Mouse (Mus musculus) ovary, postnatal 36 days (tissue): ENCODE measurements around the gene Olfr70.

Experiments used
- DNase-seq: peaks from one replicate; pipeline ENCODE4 v3.0.0; 2022; ENCODE audit warnings: low spot score, mixed read lengths

The Olfr70 gene

GRCm38 (mm10) chr4:43700707-43701106 lies at the start of gene Olfr70:
Gene Olfr70, minus strand, starts transcription at chr4:43700807.
- no peak for DNase-seq

GRCm38 (mm10) chr4:43745187-43745586 lies 44.6 kb upstream of the Olfr70 start:
- DNase-seq = no peak

GRCm38 (mm10) chr4:43743099-43743498 lies 42.5 kb upstream of the Olfr70 start:
- DNase-seq = no peak

GRCm38 (mm10) chr4:43742637-43743036 lies 42.0 kb upstream of the Olfr70 start:
- no peak for DNase-seq

DNA sequence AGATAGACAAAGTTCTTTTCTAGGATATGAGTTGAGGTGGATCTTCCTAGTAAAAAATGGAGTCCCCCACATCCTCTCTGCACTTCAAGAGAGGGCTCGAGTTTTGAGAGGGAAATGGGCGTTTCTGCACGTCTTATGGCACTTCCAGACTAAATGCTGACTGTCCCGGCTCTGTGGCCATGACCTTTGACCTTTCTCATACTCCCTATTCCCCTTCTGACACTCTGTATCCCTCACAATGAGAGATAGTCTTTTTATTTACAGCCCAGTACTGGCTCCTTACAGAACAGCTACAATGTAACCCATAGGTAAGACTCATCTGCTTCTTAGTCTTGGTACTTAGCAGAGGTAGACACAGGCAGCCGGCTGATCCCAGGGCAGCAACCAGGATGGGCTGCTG lies 40.9 kb upstream of the Olfr70 start:
- DNase-seq = no peak

GRCm38 (mm10) chr4:43738989-43739674 lies 38.5 kb upstream of the Olfr70 start:
- no peak for DNase-seq

GRCm38 (mm10) chr4:43737144-43737543 lies 36.5 kb upstream of the Olfr70 start:
- no peak for DNase-seq

DNA sequence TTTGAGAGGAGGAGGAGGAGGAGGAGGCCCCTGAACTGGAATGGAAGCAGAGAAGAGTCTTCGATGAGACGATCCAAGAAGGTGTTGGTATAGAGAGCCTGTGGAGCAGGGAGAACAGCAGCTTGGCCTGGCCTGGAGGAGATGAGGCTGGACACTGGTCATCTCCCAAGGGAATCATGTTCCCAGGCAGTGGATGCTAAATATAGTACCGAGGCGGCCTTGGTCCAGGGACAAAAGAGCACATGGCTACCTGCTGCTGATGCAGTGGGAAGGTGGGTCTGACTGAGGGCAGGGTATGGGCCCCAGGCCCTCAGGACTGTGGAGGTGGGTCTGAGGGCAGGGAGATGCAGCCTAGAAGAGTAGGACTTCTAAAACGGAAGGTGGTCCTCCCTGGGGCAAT lies 32.6 kb upstream of the Olfr70 start:
- DNase-seq = no peak

DNA sequence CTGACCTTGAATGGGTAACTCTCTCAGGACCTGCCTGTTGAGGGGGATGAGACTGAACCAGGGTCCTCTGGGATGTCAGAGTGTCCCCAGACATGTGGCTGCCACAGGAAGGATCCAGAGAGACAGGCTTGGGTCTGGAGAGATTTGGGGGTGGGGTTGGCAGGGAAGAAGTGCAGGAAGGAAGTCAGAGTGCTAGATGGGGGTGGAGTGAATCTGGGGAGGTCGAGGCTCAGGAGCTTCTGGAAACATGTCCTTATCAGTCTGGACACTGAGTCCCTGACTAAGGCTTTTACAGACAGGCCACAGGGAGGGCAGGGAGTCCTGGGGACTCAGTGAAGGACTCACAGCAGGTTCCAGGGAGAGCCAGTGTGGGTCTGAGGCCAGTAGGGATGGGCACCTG lies 31.6 kb upstream of the Olfr70 start:
- DNase-seq = no peak

DNA sequence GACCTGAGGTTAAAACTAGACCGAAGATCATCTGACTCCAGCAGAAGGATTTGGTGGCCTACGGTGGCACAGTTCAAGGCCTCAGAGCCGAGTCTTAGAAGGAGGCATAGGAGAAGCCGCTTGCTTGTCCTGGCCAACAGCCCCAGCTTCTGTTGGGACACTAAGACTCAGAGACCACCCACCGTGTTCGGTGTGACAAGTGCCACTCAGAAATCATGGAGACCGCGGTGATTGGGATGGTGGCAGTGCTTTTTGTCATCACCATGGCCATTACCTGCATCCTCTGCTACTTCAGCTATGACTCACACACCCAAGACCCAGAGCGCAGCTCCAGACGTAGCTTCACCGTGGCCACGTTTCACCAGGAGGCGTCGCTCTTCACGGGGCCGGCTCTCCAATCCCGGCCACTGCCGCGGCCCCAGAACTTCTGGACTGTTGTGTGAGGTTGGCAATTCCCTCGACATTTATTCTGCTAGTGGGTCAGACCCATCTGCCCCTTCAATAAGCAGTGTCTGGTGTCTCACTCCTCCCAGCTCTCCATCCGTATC lies 30.2 kb upstream of the Olfr70 start:
- DNase-seq = no peak

- DNase-seq = no peak
Measured at GRCm38 (mm10) chr4:43729794-43730550, 29.4 kb upstream of the Olfr70 start, which contains the start of gene Spaar. Gene Spaar, plus strand, starts transcription at chr4:43730034.

DNA sequence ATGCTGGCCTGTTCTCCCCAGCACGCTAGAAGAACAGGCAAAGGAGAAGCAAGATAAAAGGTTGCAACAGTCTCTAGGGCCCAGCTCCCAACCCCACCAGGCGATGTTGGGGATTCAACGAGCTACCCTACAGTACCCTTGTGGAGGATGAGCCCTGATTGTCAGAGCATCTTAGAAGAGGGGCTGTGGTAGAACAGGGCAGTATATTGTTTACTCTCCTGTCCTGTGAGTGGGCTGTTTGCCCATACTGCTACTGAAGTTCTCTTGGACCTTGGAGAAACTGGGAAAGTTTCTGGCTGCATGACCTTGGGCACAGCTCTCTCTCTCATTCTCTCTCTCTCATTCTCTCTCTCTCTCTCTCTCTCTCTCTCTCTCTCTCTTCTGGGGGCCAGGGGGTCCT lies 28.5 kb upstream of the Olfr70 start:
- DNase-seq = no peak

GRCm38 (mm10) chr4:43728576-43728954 lies 28.0 kb upstream of the Olfr70 start:
- no peak for DNase-seq

- no peak for DNase-seq
Measured at GRCm38 (mm10) chr4:43727718-43728575, 27.3 kb upstream of the Olfr70 start.

- peak; percentile 60 for DNase-seq
Measured at GRCm38 (mm10) chr4:43726995-43727394, 26.4 kb upstream of the Olfr70 start, which contains the start of gene Hrct1. Gene Hrct1, plus strand, starts transcription at chr4:43727188.

DNA sequence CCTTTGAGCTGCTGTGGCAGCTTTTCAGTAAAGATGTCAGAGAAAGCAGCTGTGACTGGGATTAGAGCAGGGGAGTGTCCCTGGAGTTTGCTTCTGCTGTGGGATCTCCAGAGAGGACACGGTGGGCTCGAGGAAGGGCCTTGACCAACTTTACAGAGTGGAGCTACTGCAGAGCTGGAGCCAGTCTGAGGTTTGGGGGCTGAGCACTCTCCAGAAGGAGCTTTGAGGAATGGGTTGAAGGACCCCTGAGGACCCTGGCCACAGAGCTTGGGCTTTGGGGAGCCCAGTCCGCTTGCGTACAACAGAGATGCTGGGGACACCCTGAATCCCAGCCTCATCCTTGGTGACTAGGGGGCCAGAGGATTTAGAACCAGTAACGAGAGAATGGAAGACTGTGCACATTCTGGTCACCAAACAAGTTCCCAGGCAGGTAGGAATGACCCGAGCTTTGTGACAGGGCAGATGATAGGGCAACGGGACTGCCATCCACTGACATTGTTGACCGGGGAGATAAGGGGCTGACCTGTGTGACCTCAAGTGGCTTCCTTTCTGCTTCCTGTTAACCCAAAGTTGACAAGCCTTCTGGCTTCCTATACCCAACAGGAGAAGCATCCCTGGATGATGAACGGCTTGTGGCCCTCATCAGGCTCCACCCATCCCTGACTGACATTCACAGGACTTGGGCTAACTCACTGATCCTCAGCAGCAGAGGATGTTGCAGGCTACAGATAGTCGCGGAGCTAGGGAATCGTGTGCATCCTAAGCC lies 25.8 kb upstream of the Olfr70 start:
- DNase-seq = no peak

DNA sequence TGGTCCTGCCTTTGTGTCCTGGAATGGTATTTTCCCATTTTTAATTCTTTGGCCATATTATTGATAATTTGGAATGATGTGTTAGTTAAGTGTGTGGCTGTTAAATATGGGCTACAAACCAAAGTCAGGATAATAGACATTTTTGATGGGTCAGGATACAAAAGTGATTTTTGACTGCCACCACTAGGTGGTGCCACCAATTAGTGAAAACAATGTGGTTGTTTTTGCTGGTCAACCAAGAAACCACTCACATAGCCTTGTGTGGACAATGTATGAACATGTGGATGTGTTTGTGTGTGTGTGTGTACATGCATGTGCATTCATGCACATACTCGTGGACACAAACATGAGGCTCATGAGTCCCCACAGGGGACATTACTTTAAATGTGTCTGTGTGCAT lies 24.2 kb upstream of the Olfr70 start:
- DNase-seq = no peak

- no peak for DNase-seq
Measured at GRCm38 (mm10) chr4:43722191-43722590, 21.6 kb upstream of the Olfr70 start.

DNA sequence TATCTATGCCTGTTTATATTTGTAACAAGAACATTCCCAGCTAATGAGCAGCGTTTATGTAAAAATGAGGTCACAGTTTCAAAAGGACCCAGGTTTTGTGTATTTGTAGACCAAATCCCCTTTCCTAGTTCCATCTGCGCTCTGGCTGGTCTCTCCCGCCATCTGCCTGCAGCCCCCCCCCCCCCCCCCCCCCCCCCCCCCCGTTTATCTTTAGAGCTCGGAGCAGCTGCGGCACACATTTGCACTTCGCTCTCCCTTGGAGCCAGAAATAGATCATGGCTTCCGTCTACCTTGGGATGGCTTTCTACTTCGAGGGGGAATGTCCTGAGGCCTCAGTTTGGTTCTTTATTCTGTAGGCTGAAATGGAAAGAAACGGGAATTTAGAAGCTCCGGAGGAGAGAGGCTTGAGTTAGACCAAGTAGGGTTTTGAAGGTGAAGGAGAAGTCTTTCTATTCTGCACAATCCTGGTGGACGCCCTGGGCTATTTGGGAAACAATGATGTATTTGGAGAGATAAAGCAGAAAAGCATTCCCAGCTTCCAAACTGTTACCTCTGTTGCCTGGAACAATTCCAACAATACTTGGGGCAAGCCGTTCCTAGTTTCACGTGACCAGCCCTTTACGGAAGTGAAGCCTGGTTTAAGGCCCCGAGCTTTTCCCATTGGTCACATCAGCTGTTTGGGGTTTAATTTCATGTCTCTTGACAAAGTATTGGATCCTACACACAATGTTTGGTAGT lies 20.1 kb upstream of the Olfr70 start:
- DNase-seq = no peak

DNA sequence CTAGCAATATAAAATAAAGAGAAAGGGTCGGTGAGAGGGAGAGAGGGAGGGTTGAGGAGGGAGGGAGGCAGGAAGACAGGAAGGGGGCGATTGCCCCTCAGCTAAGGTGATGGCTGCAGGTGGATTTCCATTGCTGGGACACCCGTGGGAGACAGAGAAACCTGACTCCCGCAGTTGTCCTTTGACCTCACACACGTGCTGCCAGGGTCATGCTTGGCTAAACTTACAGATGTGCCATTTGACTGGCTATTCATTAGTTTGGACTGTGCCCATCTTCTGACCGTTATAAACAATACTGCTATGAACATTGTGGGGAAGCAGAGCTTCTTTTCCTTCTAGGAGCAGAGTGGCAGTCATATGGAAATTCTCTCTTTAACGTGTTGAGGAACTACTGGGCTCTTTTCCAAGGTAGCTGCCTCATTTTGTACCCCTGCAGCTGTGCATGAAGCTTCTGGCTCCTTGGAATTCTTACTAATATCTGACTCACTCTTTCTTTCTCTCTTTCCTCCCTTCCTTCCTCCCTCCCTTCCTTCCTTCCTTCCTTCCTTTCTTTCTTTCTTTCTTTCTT lies 13.1 kb upstream of the Olfr70 start:
- DNase-seq = no peak
